Mouse (Mus musculus): ENCODE results near the gene Slc7a14.
"Not testable (repeated sequence)": the region's sequence is repeated elsewhere in the genome, so short reads cannot be mapped to it uniquely, and the experiment has no call there.

Slc7a14 gene

DNA sequence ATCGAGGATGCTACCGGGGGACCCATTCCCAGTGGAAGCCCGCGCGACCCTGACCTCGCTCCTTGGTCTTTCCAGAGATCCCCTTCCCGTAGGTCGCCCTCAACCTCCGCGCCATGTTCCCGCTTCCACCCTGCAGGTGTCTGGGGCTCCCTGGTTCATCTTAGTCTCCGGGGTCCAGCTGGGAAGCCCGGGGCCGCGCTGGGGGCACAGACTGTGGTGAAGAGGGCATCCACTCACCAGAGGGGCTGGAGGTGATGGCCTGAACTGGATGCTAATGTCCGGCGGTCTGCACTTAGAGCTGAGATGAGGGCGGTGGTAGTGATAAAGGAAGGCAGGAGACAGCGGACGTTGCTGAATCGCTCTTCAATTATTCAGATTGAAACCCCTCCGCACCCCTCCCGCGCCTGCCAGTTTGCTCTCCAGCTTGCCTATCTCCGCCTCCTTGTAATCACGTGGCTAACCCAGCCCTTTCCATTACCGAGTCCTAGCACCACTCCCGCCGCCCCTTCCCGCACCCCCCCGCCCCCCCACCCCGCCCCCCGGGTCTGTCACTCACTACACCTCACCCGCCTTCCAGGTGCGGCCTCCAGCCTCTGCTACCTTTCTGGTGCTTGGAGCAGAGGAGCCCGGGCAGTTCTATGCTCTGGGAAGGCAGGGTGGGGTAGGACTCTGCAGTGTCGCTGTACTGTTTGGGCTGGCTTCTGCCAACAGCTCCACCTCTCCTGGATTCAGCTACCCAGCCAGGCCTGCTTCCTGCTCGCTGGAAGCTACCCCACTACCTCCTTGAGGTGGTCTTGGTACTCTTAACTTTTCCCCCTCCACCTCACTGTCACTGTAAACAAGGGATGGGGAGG is at the start of gene Slc7a14:
Gene Slc7a14 (minus strand): TSS at position 445 of the 854 bp plus-strand sequence.
- no peak for DNase-seq

DNA sequence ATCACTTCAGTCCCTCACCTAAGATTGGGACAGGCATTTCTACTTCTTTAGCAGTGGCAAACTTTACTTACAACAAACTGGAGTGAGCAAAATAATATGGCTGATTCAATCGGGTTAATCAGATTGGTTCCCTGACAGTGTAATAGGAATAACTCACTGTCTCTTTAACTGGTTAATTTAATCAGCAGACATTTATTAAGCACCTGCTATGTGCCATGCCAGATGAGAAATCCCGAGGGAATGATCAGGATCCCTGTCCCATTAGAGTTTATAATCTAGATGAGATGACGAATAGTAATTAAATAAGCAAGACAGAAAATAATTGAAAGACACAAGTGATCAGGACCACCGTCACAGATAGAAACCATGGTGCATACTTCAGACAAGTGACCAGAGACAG is 36.4 kb upstream of the Slc7a14 start:
- no peak for DNase-seq

DNA sequence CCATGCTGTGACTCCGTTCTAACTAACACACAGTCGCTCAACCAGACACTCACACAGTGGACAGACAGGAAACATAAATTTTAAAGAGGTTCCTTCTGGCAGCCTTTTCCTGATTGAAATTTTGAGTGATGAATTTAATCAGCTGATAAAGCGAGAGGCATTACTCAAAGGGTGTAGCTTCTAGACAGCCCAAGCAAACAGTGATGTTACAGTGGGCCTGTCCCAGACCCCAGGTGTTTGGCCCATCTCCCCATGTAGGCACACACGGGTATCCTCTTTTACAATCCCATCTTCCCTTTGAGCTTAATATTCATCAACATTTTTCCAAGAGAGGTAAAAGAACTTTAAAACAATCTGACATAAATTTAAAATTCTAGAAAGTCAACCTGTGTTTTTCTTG is 35.6 kb upstream of the Slc7a14 start:
- DNase-seq, result no peak

DNA sequence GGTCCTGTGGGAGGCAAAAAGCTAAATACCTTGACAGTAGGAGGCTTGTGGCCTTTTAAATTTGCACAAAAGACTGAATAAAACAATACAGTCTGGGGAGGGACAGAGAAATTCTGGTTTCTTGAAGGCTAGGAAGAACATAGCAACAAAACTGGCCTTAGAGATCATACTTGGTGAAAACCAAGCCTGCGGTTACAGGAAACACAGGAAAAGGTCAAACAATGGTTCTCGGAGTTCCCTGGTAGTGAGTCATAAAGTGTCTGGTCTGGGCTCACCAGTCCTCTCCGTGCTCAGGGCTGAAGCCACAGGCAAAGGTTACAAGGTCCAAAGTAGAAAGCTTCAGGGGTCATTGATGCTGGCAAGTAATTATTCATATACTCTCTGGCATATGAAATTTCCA is 29.1 kb upstream of the Slc7a14 start:
- DNase-seq, result no peak

DNA sequence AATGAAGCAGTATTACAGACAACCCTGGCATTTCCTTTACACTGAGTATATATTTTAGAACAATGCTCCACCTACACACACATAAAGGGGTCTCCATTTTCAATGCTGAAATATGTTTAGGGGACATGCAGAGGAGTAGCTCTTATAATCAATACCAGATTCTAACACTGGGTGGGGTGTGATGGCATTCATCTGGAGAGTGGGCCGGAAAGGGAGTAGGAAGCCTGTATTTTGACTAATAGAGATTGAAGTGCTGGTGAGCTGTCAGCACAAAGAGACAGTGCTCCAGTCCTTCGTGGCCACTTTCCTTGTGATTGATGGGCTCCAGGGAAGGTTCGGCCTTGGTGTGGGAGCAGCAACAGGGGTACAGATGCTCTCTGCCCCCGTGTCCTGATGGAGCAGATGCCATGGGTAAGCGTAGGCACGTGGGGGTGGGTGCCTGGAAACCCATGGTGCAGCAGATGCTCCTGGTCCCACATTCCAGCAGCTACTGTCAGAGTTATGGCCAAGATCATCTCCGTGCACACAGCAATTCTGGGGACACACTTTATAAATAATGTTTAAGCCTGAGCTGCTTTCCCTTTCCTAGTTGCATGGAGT is 18.2 kb upstream of the Slc7a14 start:
- no peak for DNase-seq

DNA sequence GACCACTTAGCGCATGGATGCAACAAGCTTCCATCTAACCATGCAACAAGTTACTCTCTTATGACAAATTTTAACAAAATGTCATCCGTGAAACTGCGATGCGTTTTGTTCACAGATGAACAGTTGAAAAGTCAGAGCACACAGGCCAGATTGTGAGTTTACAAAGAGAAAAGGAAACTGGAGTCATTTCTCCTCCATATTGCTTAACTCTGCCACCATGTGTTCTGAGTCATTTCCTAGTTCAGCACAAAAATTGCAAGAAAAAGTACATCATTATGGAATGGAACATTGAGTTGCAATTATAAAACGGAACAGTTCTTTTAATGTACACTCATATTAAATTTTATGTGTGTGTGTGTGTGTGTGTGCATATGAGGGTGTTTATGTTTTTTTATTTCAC is 17.6 kb upstream of the Slc7a14 start:
- DNase-seq, result no peak

DNA sequence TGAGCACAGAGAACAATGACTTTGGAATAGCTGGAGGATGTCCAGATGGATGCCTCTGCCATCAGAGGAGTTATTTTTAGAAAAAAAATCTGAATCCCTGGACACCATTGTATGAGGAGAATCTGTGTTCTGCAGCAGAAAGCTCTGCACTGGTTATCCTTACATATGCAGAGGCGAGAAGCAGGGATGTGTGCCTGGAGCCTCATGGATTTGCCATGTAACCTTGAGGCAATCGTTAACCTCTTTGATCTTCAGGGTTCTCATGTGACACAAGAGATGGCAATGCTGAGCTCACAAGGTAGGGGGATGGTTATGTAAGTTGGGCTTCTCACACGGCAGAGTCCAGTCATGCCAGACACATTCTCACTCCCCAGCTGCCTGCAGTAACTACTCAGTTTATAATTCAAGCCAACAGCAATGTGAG is 14.1 kb upstream of the Slc7a14 start:
- DNase-seq, result no peak

DNA sequence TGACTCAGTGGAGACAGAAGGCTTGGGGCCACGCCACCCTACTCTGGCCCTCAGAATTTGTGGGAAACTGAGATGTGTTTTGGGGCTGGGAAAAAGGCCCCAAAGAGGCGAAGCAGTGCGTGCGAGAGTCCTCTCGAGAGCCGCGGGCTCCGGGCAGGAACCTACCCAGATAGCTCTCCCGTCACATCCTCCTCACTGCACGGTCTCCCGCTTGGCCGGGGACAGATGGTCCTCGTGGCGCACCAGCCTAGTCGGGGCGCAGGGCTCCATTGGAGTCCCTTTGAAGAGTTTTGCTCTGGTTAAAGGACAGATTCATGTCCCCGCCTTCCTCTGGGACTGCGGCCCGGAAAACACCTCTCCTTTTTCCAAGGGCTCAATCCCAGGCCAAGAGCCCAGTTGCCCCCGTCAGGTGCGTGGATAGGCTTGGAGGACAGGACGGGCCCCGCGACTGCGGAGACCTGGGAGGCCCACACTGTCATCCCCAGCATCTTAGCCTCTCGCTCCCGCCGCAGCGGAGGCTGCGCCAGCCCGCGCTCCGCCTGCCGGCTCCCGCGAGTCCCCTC is 726 bp downstream of the Slc7a14 start:
- DNase-seq, result no peak

DNA sequence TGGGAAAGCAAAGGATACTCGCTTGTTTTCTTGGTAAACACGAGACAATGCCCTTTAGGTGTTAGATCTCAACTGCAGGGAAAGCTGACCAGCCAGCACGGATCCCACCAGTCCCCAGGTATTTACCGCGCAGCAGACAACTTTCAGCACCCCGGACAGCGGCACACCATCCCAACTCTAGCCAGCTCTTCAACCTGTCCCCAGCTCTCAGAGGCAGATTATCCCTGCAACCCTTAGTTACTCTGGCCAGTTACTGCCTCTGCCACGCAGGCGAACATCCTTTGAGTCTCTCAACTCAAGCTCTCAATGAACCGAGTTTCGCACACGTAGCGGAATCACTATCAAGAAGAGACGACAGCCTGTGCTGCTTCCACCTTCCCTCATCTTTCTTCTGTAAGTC is 1.3 kb downstream of the Slc7a14 start:
- DNase-seq, result peak in 1 of 2 experiments; percentile 4

DNA sequence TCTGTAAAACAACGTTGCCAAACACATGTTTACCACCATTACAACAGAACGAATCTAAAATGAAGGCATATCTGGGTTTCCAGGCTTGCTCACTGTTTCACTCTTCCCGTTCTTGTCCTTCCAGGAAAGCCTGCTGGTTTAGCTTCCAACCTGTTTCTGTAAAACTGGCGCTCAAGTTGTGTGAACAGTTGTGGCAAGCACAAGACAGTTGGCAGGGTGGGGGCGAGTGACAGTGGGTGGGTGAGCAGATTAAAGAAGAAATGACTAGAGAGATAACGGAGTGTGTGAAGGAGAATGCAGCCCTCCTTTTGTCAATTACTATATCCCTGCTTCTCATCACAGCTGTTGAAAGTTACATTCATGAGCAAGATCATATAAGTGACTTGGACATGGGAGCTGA is 2.2 kb downstream of the Slc7a14 start:
- DNase-seq, result no peak

DNA sequence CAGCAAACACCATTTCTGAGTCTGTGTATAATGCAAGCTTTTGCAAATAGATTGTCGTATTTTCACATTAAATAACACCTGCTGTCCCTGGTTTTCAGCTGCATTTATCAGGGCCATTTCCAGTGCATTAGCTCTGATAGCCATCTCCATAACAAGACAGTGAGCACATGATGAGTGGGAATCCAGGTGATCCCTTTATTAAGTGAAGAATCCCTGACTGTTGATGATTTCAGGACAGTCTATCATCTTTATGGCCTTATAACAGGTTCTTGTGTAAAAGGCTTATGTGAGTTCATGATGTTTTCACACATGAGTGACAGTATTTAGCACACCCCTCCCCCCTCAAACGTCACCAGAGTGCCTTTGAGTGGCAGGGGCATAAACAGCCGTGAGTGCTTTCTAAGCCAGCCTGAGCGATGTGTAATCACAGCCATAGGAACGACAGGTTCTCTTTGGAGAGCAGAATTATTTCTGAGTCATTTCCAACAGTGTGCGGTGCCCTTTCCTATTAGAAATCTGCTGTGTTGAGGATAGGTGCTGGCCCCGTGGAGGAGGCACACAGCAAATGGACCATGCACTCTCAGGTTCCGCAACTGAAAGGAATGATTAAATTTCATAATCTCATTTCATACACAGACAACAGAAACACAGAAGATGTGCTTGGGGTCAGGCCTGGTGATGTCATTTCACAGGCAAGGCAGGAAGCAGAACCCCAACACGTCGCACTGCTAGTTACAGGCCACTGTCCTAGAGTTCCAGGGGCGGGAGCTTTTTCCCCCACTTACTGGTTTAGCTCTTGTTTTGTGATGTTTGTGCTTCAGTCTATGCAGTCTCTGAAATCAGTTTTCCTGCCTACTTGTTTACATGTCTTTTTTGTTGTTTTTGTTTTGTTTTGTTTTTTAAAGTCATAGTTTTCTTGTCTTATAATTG is 18.2 kb downstream of the Slc7a14 start:
- DNase-seq, result no peak

DNA sequence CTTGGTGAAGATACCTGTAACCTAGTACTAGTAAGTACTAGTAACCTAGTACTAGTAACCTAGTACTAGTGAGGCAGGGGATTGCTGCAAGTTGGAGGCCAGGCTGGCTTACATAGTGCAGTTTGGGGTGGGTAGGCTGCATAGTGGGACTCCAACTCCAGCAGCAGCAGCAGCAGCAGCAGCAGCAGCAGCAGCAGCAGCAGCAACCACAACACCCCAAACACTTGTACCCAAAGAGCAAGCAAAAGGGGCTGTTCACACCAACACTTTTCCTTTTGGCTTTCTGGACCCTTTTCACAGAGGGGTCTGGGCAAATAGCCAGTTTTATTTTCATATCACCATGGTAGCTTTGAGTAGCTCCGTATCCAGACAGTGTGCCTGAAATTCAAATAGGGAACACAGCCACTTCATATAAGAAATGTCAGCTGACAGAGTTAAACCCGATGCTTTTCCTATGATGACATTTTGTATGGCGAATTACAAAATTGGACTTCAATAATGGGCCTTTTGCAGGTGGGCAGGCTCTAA is 22.7 kb downstream of the Slc7a14 start:
- DNase-seq, result no peak

DNA sequence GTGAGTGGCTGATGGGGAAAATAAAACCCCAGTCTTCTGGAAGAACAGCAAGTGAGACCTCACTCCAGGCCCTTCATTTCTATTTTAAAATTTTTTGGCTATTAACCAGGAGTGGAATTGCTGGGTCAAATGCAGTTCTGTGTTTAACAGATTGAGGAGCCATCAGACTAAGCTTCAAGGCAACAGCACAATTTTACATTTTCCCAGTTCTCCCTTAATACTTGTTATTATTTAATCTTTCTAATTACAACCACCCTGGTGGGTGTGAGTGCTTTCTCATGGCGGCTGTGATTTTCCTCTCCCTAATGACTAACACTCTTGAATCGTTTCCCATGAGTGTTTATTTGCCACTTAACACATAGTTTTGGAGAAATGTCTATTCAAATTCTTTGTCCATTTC is 29.1 kb downstream of the Slc7a14 start:
- no peak for DNase-seq

DNA sequence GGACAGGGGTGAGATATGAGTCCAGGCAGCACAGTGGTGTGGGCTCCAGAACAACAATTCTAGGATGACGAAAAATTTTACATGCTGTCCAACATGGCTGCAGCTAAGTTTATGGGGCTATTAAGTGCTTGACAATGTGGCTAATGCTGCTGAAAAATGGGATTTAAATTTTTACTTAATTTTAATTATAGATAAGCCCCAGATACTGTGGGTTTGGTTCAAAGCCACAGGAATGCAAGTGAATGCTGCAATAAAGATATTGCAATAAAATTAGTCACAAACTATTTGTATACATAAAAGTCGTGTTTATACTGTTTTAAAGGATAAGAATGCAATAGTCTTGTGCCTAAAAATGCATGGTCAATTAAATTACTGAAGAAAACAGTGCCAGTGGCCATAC is 35.3 kb downstream of the Slc7a14 start:
- DNase-seq, result no peak

DNA sequence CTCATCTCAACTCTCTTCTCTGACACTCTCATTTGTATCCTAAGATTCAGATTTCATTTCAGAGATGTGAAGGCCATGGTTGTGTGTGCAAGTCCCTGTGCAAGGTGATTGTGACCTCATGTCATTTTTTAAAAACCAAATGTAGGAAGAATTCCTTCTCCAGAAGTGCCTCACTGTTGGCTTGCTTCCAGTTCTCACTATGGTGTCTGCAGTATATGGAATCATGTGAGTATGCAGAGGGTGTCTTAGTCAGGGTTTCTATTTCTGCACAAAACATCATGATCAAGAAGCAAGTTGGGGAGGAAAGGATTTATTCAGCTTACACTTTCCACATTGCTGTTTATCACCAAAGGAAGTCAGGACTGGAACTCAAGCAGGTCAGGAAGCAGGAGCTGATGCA is 36.9 kb downstream of the Slc7a14 start:
- DNase-seq, result not testable (repeated sequence)

DNA sequence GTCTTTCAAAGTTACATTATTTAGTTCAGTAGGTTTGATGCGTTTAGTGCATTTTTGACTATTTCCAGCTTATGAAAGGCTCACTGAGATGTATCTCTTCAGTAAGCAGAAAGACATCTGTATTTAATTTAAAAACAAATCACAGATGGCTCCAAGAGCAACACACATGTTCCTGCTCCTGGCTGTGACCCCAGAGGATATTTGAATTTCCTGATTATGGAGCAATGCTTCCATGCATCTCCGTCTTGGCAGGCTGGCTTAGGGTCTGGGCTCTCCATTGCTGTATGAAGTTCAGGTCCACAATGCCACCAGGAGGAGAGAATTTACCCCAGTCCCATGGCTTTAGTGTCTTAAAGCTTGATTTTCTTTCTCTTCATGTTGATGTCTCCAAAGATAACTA is 37.5 kb downstream of the Slc7a14 start:
- DNase-seq, result no peak

DNA sequence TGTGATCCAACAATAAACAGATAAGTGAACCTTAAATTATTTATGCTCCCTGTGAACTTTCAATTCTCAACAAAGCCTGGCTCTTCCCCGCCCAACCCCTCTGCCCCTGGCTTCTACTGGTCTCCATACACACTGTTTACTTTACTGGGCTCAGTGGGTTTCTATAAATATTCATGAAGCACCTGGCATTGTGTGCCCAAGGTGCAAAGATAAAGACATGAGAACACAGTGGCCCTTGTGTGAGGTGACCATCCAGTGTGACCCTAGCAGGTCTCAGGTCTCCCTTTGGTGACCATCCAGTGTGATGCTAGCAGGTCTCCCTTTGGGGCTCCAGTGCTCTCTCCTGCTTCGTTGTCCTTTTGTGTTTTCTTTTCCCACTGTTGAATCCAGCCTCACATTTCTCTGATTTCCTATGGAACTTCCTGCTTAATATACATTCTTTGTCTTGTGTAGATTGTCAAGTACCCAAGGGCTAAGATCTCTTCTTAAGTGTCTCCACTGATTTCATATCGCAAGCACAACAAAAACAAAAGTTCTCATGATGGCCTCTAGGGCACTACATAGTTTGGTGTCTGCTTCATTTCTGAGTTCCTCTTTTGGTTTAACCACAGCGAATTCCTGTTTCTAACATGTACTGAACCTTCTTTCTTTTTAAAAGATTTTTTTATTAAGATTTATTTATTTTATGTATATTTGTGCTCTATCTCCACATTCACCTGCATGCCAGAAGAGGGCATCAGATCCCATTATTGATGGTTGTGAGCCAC is 40.4 kb downstream of the Slc7a14 start:
- DNase-seq, result no peak

DNA sequence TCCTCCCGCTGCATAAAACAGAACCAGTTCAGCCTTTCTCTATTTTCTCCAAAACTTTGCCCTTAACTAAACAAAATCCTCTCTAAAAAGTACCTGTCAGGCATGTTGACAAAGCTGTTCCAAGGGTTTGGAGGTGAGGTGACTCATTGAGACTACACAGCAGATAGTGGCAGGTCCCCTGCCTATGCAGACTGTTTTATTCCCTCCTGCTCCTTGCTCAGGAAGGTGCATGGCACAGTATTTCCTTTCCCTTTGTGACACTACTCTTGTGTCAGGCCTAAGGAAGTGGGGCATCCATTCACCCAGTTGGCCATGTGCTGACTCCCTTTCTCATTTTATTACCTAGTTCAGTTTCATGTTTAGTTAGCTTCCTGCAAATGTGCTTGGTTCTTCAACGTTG is 42.3 kb downstream of the Slc7a14 start:
- DNase-seq, result no peak

DNA sequence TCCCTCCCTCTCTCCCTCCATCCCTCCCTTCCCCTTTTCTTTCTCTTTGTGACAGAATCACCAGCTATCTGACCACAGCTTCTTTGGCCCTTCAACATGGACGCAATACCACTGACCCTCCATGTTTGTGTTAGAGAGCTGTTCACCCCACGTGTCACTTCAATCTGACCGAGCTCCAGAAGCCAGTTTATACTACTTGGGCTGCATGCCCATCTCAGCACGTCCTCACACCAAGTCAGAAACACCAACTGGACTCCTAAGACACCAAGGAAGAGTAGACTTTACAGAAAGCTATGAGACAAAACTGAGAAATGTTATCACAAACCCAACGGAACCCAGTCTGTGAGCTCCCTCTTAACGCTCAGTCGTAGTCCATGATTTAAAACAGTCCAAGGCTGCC is 43.2 kb downstream of the Slc7a14 start:
- DNase-seq, result no peak

DNA sequence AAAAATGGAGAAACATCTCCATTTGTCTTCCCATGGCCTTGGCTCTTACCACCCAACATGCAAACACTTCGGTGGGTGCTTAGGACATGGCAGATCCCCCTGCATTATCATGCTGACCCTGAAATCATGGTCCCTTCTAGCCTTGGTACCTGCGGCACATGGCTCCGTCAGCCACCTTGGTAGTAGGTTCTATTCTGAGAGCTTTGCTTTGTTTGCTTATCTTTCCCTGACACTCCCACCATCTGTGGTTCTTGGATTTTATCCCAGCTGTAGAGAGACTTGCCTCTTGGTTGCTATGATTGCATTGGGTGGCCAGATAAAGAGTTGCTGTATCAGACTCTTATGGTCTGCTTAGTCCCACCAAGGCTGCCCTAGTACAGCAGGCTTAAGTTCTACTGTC is 46.6 kb downstream of the Slc7a14 start:
- peak in 1 of 2 experiments; percentile 42 for DNase-seq

DNA sequence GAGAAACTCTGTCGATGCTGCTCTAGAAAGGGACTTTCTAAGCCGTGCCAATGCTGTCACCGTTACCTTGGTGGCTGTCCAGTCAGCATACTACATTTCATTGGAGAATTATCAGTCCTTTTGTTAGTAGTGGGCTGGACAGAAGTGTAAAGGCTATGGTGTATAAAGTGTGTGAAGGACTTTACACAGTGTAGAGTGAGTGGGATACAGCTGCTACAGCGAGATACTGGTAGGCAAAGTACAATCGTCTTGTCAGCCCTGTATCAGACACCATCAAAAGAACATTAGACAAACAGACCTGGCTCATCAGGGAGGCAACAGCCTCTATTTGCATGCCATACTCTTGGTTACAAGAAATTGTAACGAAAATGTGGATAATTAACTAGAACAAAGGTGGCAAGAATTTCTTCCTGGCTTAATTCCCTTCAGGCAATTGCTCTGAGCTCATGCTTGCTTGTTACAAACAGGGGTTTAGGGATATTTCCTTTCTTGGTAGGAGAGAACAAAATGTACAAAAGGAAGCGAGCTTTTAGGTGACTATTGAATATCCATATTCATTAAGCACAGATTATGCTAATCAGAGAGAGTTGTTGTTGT is 48.7 kb downstream of the Slc7a14 start:
- DNase-seq, result no peak

DNA sequence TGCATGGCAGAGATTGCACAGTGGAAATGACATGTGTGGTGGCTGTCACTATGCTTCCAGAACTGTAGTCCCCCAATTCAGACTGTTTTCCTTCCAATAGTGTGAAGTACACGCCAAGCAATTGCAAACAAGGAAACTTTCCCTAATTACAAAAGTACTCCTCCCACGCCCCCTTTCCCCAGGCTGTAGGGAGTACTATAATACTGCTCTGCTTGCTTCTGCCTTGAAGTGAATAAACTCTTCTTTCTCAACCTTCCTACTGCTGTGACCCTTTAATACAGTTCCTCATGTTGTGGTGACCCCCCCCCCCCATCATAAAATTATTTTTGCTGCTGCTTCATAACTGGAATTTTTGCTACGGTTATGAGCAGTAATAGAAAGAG is 49.2 kb downstream of the Slc7a14 start:
- no peak for DNase-seq

All from lung, adult 18-20 months (tissue).